Mouse (Mus musculus): ENCODE data around the gene H2-K1.

H2-K1 gene

GRCm38 (mm10) chr17:34000150-34000537 lies at the start of gene H2-K1:
TSS of gene H2-K1 (minus strand) at chr17:34000347.
- peak; percentile 99 for DNase-seq (ENCODE audit: low spot score)

DNA sequence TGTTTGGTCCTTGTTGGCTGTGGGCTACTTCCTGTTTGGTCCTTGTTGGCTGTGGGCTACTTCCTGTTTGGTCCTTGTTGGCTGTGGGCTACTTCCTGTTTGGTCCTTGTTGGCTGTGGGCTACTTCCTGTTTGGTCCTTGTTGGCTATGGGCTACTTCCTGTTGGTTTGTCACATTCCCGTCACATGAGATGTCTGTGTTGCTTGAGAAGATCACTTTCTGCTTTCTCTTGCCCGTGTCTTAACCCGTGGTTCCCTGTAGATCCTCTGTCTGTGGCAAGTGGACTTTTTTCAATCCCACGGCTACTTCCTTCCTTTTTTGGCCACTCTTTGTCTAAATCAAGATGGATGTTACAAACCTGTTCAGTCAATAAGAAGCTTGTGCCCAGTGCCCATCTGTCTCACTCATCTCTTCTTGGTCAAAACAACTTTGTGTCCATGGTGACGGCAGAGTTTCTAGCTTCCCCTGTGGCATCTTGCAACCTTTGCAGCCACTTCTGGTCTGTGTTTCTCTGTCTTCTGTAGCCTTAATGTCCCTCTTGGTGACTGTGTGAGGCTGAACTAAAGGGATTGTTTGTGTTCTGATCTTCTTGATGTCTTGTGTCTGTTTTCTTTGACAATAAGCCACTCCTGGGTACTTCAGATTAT lies 47.4 kb upstream of the H2-K1 start:
- DNase-seq (ENCODE audit: low spot score), result no peak

DNA sequence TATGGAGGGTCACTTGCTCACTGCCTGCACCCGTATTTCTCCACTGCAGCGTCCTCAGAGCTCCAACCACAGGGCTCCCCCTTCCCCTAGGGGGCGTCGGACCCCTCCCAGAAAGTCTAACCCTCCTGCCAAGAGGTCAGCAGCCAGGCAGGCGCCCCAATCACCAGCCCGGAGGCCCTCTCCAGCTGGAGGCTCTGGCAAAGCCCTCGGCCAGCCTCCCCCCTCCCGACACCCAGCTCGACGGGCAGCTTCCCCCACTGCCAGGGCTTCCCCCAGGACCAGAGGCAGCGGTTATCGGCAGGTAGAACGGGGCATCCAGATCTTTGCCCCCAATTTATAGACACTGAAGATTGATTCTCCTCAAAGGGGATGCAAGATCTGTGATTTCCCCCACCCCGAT lies 45.8 kb upstream of the H2-K1 start:
- no peak for DNase-seq (ENCODE audit: low spot score)

- DNase-seq (ENCODE audit: low spot score), result no peak
Measured at GRCm38 (mm10) chr17:34039562-34040450, 39.7 kb upstream of the H2-K1 start.

DNA sequence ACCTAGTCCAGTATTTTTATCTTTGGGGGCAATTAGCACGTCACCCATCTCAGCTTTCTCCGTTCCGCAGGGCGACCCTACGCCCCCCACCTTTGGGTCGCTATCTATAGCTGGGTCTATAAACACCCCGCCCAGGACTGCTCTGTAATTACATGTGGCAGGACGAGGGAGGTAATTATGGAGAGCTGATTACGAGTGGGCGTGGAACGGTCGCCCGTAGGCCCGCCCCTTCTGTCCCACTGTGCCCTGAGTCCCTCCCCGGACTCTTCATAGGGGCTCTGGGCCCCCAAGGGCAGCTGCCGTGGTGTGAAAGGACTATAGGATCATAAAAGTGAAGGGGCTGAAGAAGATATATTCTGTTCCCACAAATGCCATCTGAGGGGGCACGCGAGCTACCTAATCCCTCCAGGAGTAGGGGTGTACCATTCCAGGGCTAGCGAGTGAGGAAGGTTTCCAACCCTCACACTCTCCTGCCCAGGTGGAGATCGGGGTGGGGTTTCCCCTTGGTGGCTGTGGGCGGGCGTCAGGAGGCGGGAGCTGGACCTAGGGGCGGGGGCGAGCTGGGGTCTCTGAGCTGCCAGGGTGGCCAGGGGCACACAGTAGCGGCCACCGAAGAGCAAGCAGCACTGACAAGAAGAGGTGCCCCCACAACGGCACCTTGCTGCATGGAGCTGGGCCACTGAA lies 38.9 kb upstream of the H2-K1 start, which contains the start of gene Col11a2:
Gene Col11a2, plus strand, starts transcription at position 560 of the 684 bp plus-strand sequence.
- DNase-seq (ENCODE audit: low spot score), result no peak

- DNase-seq (ENCODE audit: low spot score), result no peak
Measured at GRCm38 (mm10) chr17:34038440-34038839, 38.3 kb upstream of the H2-K1 start.

GRCm38 (mm10) chr17:34037241-34037640 lies 37.1 kb upstream of the H2-K1 start:
- DNase-seq (ENCODE audit: low spot score), result no peak

GRCm38 (mm10) chr17:34036647-34037046 lies 36.5 kb upstream of the H2-K1 start:
- DNase-seq (ENCODE audit: low spot score), result no peak

DNA sequence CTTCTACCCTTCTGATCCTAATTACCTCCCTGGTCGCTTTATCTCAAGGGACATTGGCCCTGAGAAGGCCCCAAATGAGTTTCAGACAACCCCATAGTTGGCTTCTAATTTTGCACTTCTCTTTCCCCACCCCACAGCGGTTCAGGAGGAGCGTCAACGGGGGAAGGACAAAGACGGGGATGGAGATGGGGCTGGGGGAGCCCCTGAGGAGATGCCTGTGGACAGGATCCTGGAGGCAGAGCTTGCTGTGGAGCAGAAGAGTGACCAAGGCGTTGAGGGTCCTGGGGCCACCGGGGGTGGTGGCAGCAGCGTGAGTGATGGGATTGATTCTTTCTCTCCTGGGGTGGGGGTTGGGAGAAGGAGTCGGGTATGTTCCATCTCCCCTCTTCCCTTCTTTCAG lies 35.4 kb upstream of the H2-K1 start:
- no peak for DNase-seq (ENCODE audit: low spot score)

DNA sequence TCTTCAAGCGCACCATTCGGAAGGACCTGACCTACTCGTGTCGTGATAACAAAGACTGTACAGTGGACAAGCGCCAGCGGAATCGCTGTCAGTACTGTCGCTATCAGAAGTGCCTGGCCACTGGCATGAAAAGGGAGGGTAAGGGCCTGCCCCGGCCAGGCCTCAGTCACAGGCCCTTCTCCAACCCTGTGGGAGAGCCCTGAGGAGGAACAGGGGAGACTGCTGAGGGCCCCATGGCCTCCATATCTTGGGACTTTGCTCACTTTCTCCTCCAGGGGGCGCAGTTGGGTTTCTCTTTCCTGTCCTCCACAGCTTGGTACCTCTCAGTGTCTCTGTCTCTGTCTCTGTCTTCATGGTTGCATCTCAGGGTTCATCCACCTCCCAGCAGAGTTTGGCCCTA lies 33.9 kb upstream of the H2-K1 start:
- peak; percentile 76 for DNase-seq (ENCODE audit: low spot score)

GRCm38 (mm10) chr17:34033441-34033840 lies 33.3 kb upstream of the H2-K1 start:
- DNase-seq (ENCODE audit: low spot score), result no peak

DNA sequence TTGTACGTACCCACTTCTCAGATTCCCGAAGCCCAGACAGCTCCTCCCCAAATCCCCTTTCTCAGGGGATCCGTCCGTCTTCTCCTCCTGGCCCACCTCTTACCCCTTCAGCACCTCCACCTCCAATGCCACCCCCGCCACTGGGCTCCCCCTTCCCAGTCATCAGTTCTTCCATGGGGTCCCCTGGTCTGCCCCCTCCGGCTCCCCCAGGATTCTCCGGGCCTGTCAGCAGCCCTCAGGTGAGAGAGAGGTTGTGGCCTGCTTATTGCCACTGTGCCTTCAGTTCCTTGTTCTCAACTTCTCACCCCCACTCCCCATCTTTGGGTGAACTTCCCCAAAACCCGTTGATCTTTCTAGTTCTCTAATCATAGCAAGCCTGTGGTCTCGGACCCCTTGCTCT lies 32.7 kb upstream of the H2-K1 start:
- no peak for DNase-seq (ENCODE audit: low spot score)

GRCm38 (mm10) chr17:34032174-34032632 lies 32.1 kb upstream of the H2-K1 start:
- peak; percentile 71 for DNase-seq (ENCODE audit: low spot score)

- peak; percentile 99 for DNase-seq (ENCODE audit: low spot score)
Measured at GRCm38 (mm10) chr17:34031465-34032173, 31.5 kb upstream of the H2-K1 start, which contains the start of the genes Slc39a7 and Rxrb. TSS of gene Slc39a7 (minus strand) at chr17:34031682. TSS of gene Rxrb (plus strand) at chr17:34031812.

GRCm38 (mm10) chr17:34030861-34031326 lies 30.7 kb upstream of the H2-K1 start:
- DNase-seq (ENCODE audit: low spot score), result no peak

GRCm38 (mm10) chr17:34029890-34030595 lies 29.9 kb upstream of the H2-K1 start:
- DNase-seq (ENCODE audit: low spot score), result no peak

DNA sequence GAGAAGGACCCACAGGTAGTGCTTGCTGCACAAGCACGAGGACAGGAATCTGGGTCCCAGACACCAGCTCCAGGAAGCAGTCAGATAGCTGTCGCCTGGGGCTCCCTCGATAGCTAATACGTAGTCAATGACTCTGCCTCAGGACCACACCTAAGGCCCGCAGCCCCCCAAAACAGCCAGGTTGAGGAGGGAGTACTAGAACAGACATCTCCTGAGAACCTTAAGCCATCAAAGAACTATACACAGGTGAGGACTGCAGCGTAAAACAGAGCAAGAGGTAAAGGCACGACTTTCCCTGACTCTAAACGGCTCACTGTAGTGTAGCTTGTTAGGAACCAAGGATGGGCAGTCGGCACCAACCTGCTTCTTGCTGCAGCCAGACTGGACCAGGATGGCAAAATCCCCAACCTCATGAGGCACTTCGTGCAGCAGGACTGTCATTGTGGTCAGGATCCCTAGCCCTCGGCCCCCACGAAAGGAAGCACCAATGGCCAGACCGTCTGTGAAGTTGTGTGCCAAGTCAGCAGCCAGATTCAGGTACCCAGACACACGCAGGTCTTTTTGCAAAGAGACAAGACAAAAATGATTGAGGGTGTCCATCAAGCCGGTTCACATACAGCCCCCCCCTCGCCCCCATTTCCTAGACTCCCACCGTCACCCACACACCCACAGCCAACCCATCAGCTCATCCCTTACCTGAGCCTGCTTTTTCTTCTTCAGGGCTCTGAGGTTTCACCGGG lies 29.2 kb upstream of the H2-K1 start:
- DNase-seq (ENCODE audit: low spot score), result no peak

DNA sequence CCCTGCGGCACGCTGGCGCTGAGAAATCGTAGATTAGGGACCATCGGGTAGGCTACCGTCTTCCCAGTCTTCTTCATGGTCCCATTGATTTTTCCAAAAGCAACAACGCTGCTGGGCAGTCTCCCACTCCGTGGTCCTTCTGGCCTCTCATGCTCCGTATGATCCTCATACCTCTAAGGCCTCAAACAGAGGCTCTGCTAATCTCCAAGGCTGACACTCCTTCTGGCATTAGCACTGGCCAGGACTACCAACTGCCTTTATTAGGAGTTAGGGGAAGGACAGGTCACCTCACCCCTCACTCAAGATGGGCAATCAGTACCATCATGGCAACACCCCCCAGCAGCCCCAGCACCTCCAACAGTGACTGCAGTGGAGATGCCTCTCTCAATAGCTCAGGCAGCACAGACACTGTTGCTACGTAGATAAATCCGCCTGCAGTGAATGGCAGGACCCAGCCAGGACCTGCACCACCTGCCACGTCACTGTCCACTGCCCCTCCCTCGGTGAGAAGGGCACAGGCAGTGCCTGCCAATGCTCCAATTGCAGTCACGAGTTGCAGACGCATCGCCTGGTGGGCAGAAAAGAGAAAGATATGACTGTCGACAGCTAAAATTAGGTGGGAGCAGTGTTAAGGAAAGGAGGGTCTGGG lies 28.5 kb upstream of the H2-K1 start:
- no peak for DNase-seq (ENCODE audit: low spot score)

- peak; percentile 88 for DNase-seq (ENCODE audit: low spot score)
Measured at GRCm38 (mm10) chr17:34027656-34028223, 27.6 kb upstream of the H2-K1 start, which contains the start of gene H2-Ke6. TSS of gene H2-Ke6 (minus strand) at chr17:34028060.

All from T-cell, adult 2 months (primary cell).